Mouse (Mus musculus) ES-CJ7 (cell line): ENCODE measurements around the gene Olfr68.
"Not testable (repeated sequence)": the region's sequence is repeated elsewhere in the genome, so short reads cannot be mapped to it uniquely, and the experiment has no call there.

Experiments used
- DNase-seq: peaks from one replicate; pipeline ENCODE4 v3.0.0; 2011; ENCODE audit warnings: low read depth, low spot score

Gene Olfr68

DNA sequence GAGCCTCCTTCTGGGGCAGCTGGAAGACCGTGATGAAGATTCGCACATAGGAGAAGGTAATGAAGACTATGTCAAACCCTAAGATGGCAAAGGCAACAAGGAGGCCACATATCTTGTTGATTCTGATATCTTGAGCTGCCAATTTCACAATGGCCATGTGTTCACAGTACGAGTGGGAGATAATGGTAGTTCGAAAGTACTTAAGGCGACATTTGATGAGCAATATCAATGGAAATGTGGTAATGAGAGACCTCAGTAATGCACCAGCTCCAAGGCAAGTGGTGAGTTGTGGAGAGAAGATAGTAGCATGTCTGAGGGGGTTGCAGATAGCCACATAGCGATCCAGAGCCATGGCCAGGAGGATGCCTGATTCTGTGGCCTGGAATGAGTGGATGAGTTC lies 11.8 kb downstream of the Olfr68 start:
- DNase-seq: not testable (repeated sequence)

GRCm38 (mm10) chr7:103762212-103762611 lies 17.3 kb downstream of the Olfr68 start:
- DNase-seq: not testable (repeated sequence)

GRCm38 (mm10) chr7:103757233-103757632 lies 22.3 kb downstream of the Olfr68 start, which contains the start of gene Olfr630:
Gene Olfr630 (minus strand): TSS chr7:103757333.
- DNase-seq: no peak

GRCm38 (mm10) chr7:103744843-103745242 lies 34.7 kb downstream of the Olfr68 start, which contains the start of gene Olfr629:
Gene Olfr629 (minus strand): TSS chr7:103744943.
- DNase-seq: no peak

- DNase-seq: no peak
These were observed 49.4 kb downstream of the Olfr68 start, which contains the start of gene Olfr628 for GRCm38 (mm10) chr7:103730074-103730473. Gene Olfr628 (plus strand): TSS chr7:103730374.
